Mouse (Mus musculus) spleen, postnatal 4 days (tissue): ENCODE measurements around the gene Anks1.
"Not testable (repeated sequence)": the region's sequence is repeated elsewhere in the genome, so short reads cannot be mapped to it uniquely, and the experiment has no call there.

ENCODE experiments used
- DNase-seq, 2 experiments: peaks; one replicate each; pipeline ENCODE4 v3.0.0; 2022; ENCODE audit warnings: low spot score in 2 of 2

Anks1 gene

GRCm38 (mm10) chr17:27966056-27966455 is 57.0 kb downstream of the Anks1 start:
- DNase-seq: no peak

GRCm38 (mm10) chr17:27966508-27967021 is 57.5 kb downstream of the Anks1 start:
- no peak for DNase-seq

GRCm38 (mm10) chr17:27967529-27967928 is 58.4 kb downstream of the Anks1 start:
- no peak for DNase-seq

- DNase-seq: no peak
Measured at GRCm38 (mm10) chr17:27968033-27968750, 59.1 kb downstream of the Anks1 start.

- DNase-seq: no peak
Measured at GRCm38 (mm10) chr17:27968903-27969302, 59.8 kb downstream of the Anks1 start.

- no peak for DNase-seq
Measured at GRCm38 (mm10) chr17:27969365-27969764, 60.3 kb downstream of the Anks1 start.

- no peak for DNase-seq
Measured at GRCm38 (mm10) chr17:27969896-27970295, 60.8 kb downstream of the Anks1 start.

- DNase-seq: no peak
Measured at GRCm38 (mm10) chr17:27970305-27970704, 61.2 kb downstream of the Anks1 start.

- no peak for DNase-seq
Measured at GRCm38 (mm10) chr17:27971496-27971895, 62.4 kb downstream of the Anks1 start.

GRCm38 (mm10) chr17:27973337-27973736 is 64.2 kb downstream of the Anks1 start:
- DNase-seq: no peak

- no peak for DNase-seq
Measured at GRCm38 (mm10) chr17:27976266-27976665, 67.2 kb downstream of the Anks1 start.

GRCm38 (mm10) chr17:27977008-27977636 is 68.0 kb downstream of the Anks1 start:
- DNase-seq: no peak

- DNase-seq: no peak
Measured at GRCm38 (mm10) chr17:27980391-27980955, 71.4 kb downstream of the Anks1 start.

GRCm38 (mm10) chr17:27981451-27982069 is 72.5 kb downstream of the Anks1 start:
- no peak for DNase-seq

GRCm38 (mm10) chr17:27982070-27982457 is 73.0 kb downstream of the Anks1 start:
- not testable (repeated sequence) for DNase-seq

GRCm38 (mm10) chr17:27982712-27983266 is 73.7 kb downstream of the Anks1 start:
- no peak for DNase-seq

GRCm38 (mm10) chr17:27984421-27984820 is 75.3 kb downstream of the Anks1 start:
- no peak for DNase-seq

- no peak for DNase-seq
Measured at GRCm38 (mm10) chr17:27986106-27986505, 77.0 kb downstream of the Anks1 start.

GRCm38 (mm10) chr17:27989807-27990542 is 80.9 kb downstream of the Anks1 start:
- DNase-seq: peak; percentile 80 to 94

- no peak for DNase-seq
Measured at GRCm38 (mm10) chr17:27994001-27994944, 85.2 kb downstream of the Anks1 start.
